Mouse (Mus musculus) ZHBTc4 (cell line): ENCODE measurements around the gene Unc119b.
"Not testable (repeated sequence)": the region's sequence is repeated elsewhere in the genome, so short reads cannot be mapped to it uniquely, and the experiment has no call there.

ENCODE experiments used
- DNase-seq: peaks from one replicate; pipeline ENCODE4 v3.0.0-alpha.2; 2011; ENCODE audit warnings: low read depth, low spot score

Gene Unc119b

GRCm38 (mm10) chr5:115091776-115092175 lies 43.0 kb downstream of the Unc119b start:
- peak; percentile 60 for DNase-seq

- DNase-seq = peak; percentile 47
Measured at GRCm38 (mm10) chr5:115091015-115091414, 43.8 kb downstream of the Unc119b start.

GRCm38 (mm10) chr5:115089592-115090268 lies 45.0 kb downstream of the Unc119b start:
- no peak for DNase-seq

- DNase-seq = no peak
Measured at GRCm38 (mm10) chr5:115085675-115086074, 49.1 kb downstream of the Unc119b start.

GRCm38 (mm10) chr5:115083492-115083891 lies 51.3 kb downstream of the Unc119b start:
- DNase-seq = no peak

- no peak for DNase-seq
Measured at GRCm38 (mm10) chr5:115081636-115082035, 53.1 kb downstream of the Unc119b start.

- peak; percentile 80 for DNase-seq
Measured at GRCm38 (mm10) chr5:115076144-115076901, 58.5 kb downstream of the Unc119b start.

- no peak for DNase-seq
Measured at GRCm38 (mm10) chr5:115074749-115075148, 60.0 kb downstream of the Unc119b start.

GRCm38 (mm10) chr5:115073306-115073705 lies 61.5 kb downstream of the Unc119b start:
- DNase-seq = not testable (repeated sequence)
